Mouse (Mus musculus) layer of hippocampus, postnatal 10 days (tissue): Measurements from ENCODE around the gene Ranbp3l. TPM values are rescaled to one million over a fixed set of nuclear protein-coding genes. Genes with fewer than 3 reads are reported as not detected.

Experiments
- DNase-seq, 2 experiments: peaks; one replicate each; pipeline ENCODE4 v3.0.0; 2021; ENCODE audit warnings: low spot score in 2 of 2
- total RNA-seq, 2 experiments: library from RNA; stranded (reverse); gene quantifications; 2 replicates each; pipeline ENCODE4 v1.2.3; 2021

Ranbp3l gene
- total RNA-seq, 2 experiments from 2014 or later = 6.4 to 8.0 TPM

DNA sequence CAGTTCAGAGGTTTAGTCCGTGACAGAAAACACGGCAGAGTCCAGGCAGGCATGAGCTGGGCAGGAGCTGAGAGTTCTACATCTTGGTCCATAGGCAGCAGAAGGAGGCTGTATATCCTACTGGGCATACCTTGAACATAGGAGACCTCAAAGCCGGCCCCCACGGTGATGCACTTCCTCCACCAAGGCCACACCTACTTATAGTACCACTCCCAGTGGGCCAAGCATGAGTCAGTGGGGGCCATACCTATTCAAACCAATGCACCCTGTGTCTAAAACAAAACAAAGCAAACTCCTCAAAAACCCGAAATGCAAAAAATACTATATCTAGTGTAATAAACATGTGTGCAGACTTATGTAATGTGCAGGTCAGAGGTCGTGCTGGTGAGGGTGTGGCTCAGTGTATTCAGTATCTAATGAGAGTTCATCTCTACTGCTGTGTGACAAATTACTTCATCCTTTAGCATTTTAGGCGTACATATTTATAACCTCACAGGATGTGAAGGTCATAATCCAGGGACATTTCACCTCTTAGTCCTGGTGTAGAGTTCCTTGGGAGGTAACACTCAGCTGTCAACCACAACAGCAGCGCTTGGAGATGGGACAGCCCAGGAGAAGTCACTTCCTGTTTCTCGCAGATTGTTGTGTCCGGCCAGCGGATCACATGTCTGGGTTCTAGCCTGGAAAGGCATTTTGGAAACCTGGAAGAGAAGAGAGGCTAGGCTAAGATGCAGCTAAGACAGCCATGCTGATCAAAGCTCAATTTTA is 126.0 kb downstream of the Ranbp3l start:
- no peak for DNase-seq

DNA sequence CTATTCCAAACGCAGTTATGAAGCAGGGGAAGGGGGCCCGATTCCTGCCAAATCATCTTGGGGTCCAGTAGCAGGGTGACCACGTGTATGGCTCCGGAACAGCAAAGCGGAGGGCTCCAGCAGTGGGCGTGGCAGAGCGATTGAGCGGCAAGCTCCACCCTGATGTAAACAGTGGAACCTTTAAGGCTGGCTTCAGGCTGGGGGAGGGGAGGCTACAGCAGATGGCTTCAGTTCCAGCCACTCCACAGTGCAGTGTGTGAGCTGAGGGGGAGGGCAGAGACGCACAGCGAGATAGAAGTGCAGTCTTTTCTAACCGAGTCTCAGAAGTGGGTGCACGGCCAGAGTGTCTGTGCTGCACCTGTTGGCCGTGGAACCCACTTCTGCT is 126.6 kb downstream of the Ranbp3l start:
- peak; percentile 31 to 57 for DNase-seq

DNA sequence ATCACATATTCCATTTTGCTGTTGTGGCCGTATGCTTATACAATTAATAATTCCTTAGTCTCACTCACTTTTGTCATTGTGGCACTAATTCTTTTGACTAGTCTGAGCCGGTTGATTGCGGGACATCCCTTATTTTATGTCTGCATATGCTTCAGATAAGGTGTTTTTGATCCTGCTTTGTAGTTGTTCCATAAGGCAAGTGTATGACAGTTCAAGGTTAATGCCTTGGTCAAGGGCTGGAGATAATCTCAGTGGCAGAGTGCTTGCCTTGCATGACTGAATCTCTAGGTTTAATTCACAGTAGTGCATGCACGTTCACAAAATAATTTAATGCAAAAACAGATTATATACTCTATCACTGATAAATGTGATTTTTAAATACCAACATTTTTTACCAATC is 129.1 kb downstream of the Ranbp3l start:
- no peak for DNase-seq

DNA sequence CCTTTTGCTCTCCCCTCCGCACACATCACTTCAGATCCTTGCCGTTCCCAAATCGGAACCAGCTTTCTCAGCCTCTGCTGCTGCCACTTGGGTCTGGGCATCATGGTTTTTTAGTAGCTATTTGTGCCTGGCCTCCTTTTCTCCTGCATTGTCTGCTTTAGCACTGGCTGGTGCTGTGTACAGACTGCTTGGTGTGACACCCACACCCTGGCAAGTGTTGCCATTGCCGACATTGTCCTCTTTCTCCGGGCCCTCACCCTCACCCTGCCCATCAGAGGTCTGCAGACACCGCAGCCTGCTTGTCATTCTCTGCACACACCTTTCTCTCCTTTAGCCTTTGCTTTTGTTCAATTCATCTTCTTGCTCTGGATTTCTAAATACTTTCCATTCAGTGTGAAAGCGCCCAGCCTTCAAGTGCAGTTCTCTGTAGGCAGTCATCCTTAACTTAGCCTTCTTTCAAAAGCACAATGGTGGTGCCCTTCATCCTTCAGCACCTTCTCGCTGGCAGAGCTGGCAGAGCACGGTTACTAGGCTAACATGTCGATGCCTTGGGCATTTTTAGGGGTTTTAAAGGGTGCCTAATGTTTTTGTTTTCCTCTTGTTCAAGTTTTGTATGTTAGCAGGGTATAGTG is 132.8 kb downstream of the Ranbp3l start:
- DNase-seq = peak in 1 of 2 experiments; percentile 22

DNA sequence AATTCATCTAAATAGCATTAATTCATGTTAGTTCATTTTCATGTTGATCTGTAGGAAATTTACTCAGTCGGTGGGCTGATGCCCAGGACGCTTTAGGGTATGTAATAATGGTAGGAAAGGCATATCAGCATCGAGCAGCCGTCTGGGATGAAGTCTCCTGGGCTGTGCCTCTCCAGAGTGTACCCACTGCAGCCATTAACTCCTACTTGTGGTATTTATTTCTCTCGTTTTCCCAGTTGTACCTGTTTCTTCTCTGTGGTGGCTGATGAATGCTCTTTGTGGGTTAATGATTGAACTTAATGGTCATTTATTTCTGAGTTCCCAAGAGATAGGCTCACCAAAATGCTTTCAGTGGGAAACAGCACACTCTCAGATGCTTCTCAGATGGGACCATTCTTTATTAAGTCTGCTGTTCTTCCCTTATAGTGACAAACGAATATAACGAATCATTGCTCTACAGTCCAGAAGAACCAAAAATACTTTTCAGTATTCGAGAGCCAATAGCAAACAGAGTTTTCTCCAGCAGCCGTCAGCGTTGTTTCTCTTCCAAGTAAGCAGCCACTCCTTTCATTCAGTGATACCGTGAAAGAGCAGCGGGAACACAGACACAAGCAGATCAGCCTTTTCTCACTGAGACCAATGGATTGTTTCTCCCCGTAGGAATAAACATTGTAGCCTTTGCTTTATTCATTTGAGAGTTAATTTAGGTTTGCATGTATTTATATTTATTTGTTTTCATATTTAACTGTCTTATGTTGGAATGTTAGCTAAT is 138.7 kb downstream of the Ranbp3l start:
- DNase-seq = no peak

DNA sequence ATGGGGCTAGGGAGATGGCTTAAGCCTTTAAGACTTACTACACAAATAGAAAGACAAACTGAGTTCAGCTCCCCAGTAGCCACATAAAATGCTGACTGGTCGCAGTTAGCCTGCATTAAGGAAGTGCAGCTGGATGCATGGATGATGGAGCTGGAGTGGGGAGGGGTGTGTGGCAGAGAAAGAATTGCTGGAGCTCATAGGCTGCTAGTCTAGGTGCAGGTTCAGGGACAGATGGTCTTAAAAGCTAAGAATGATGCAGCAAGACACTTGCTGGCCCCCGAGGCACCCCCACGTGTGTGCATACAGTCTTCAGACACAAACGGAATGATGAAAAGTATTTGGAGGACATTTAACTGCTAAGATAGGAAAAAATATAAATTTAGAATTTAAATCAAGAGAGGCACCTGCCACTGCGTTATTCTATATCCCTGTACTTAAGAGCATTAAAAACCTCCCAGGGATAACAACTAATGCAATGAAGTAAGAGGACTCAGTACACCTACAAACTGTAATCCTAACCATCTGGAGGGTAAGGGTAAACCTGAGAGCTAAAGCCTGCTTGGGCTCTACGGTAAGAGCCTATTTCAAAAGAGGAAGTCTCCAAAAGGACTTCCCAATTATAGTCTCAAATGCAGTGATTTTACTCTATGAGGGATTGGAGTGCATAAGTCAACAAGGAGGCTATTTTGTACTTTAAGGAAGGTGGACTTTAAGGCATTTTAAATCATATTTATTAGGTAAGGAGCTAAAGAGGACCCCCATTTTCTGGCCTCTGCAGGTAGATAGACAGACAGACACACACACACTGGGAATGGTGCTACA is 143.0 kb downstream of the Ranbp3l start:
- DNase-seq = no peak

DNA sequence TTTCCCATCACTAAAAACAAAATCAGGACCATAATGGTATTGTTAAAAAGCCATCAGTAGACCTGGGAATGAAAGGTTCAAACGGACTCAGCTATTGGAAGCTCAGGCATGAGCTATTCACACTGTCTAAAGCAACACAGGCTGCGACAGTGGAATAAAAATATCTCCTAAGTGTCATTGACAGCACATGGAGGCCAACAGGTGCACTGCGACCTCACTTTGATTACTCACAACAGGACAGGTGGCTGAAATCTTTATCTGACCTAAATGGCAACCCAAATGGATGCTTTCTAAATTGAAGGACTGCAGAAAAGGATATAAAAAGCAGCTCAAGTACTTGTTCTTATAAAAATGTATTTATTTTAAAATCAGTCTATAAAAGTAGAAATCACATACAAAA is 143.9 kb downstream of the Ranbp3l start:
- no peak for DNase-seq

DNA sequence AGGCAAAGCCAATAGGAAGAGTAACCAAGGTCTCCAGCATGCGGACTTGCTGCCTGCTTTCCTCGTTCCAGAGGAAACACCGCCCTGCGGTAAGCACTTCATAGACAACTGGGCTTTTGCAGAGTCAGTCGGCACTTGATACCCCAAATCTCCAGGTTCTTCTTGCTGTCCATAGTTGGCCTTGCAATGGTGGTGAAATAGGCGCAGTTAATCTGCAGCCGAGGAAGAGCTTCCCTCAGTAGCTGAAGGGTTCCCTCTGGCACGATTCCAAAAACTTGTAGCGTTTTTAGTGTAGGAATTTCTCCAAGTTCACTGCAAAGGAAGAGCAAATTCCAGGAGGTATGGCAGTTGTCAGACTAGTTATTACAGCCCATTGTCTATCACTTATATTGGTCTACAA is 145.8 kb downstream of the Ranbp3l start:
- no peak for DNase-seq

DNA sequence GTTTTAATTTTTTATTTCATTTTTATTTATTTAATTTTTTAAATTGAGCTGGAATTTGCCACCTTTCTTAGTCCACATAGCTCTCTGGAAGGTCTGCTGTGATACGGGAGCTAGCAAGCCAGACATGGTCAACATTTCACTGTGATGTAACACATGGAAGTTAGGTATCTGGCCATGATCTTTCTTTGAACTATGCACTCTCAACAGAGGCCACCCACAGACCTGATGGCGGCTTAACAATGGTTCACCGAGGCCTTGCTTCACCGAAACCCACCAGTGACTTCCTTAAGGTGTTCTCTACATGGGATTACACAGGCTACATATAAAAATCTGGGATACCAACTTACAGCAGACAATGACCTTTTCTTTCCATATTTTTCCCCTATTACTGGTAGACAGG is 146.4 kb downstream of the Ranbp3l start:
- DNase-seq = no peak

DNA sequence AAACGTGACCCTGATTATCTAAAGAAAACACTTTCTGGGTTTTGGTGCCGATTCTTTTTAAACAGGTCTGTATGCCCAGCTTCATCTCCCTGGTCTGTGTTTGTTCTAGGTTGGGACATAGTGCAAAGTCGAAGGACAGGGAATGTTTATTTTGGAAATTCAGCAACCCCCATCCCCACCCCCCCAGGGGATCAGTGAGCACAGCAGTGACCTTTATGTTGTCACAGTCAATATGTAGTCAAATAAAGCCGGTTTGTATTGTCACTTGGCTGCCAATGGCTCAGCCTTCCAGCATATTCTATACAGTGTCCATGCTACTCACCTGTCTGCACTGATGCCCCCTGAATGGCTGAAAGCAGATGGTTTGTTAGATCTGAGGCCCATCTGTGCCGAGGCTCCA is 146.8 kb downstream of the Ranbp3l start:
- DNase-seq = no peak

Other genes with a start within 250 kb of the Ranbp3l start
- 10 to 100 TPM; 46.8 to 50.0 TPM for gene Nadk2, start 103.3 kb downstream of the Ranbp3l start, total RNA-seq
- gene Lmbrd2, start 172.6 kb downstream of the Ranbp3l start, total RNA-seq = 10 to 100 TPM; 55.0 to 58.0 TPM
- gene Skp2, start 187.5 kb downstream of the Ranbp3l start, total RNA-seq = 1 to 10 TPM; 7.2 to 7.5 TPM